Mouse (Mus musculus) testis, adult 2 months (tissue): ENCODE data around the gene Capns1.
A peak's percentile ranks its signal among the peaks of the same experiment; 100 is the strongest.

ENCODE experiments used
- CTCF ChIP-seq: fragments of 200-500 bp; IDR thresholded peaks from 2 replicates; pipeline ENCODE4 v1.5.1; 2012; ENCODE audit warnings: low read depth, mild to moderate bottlenecking, inconsistent platforms, low read length, moderate library complexity; ENCODE audit not compliant: control insufficient read depth, insufficient read depth, insufficient replicate concordance
- POLR2A ChIP-seq: fragments of 200-500 bp; IDR thresholded peaks from 2 replicates; pipeline ENCODE4 v1.6.1; 2012; ENCODE audit warnings: low read depth, mild to moderate bottlenecking, inconsistent platforms, low read length, moderate library complexity; ENCODE audit not compliant: control insufficient read depth

DNA sequence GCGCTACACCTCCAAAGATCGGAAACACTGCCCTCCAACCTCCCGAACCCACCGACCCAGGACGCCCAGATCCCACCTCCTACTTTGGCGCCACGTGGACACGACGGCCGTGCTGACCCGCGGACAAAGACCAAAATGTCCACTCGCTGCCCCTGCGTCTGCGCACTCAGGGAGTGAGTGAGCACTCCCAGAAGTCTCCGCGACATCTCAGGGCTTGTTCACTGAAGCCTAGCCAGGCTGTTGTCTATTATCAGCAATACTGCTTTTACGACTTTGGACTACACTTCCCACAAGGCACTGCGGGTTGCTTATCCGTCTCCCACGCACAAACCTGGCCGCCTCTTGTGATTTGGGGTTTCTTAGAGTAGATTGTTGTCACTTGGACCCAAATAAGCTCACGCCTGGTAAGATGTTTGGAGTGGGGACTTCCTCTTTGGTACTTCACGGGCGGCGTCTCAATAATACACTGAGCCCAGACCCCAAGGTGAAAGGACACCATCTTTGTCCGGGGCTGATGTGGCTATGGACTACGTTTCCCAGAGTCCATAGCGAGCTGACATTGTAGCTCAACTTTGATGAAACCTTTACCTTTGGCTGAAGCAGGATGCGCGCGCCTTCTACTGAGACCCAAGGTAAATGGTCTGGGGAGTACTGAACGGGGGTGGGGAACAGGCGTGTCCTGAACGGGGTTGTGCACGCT, 28.9 kb downstream of the Capns1 start, which contains the start of gene Zfp146:
- TF ChIP-seq CTCF = no peak
- peak; percentile 94 for TF ChIP-seq POLR2A
